Mouse (Mus musculus) brain, adult 2 months (tissue): ENCODE results near the gene Tbc1d21.

Experiments used
- DNase-seq: peaks from one replicate; pipeline ENCODE4 v3.0.0; 2011; ENCODE audit warnings: low read depth, low spot score

The Tbc1d21 gene

GRCm38 (mm10) chr9:58345963-58346362 lies 24.3 kb downstream of the Tbc1d21 start:
- DNase-seq = no peak

DNA sequence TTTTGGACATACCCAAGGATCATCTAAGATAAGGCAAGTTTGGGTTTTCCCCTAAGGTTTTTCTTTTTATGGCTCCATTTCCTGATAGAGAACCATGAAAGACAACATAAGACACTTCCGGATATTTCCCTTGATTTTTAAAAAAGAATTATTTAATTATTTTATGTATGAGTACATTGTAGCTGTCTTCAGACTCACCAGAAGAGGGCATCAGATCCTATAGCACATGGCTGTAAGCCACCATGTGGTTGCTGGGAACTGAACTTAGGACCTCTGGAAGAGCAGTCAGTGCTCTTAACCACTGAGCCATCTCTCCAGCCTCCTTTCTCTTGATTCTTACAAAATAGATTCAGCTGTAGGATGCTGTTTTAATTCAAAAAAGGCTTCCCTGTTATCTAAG lies 28.5 kb downstream of the Tbc1d21 start:
- no peak for DNase-seq

- DNase-seq = no peak
Observed at GRCm38 (mm10) chr9:58336650-58337281, 33.5 kb downstream of the Tbc1d21 start.

GRCm38 (mm10) chr9:58331276-58331675 lies 39.0 kb downstream of the Tbc1d21 start:
- DNase-seq = no peak

DNA sequence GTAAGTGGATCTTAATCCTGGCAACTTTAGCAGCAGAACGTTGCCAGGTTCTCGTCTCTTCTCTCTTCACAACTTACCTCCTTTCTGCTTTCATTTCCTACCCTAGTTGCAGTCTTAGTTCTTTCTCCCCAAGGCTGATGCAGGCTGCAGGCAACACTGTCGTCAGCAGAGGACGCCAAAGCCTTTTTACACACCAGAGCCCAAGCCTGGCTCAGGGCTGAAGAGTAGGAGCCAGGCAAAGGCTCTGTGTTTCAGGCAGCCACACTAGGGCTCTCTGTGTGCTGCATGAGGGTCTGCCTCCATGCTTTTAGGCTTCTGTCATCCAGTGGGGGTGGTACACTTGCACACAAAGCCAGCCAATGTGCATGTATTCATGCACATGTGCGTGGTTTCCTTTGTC lies 40.0 kb downstream of the Tbc1d21 start:
- DNase-seq = peak; percentile 90

DNA sequence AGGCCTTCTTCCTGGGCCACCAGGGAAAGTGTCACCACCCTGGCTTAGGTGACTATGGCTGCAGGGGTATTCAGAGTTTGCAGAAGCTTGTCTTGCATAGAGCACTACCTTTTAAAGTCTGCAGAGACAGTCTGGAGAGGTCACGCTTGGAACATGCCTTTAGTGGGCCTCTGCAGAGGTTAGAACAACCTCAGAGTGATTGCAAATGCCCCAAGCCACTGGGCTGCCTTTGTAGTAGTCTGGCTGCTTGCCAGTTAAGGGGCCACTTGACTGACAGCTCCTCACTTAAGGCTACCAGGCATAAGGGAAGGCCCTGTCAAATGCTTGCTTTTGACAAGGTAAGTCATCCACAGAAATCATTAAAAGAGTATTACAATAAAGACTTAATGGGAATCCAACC lies 42.9 kb downstream of the Tbc1d21 start:
- no peak for DNase-seq

GRCm38 (mm10) chr9:58326477-58327180 lies 43.6 kb downstream of the Tbc1d21 start:
- peak; percentile 70 for DNase-seq

DNA sequence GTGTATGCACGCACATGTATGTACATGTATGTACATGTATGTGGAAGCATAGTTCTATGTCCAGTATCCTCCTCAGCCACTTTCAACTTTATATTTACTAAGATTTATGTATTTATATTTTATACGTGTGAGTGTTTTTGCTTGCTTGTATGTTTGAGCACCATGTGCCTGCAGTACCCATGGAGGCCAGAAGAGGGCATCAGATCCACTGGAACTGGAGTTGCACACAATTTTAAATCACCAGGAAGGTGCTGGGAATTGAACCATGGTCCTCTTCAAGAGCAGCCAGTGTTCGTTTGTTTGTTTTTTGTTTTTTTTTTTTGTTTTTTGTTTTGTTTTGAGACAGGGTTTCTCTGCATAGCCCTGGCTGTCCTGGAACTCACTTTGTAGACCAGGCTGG lies 48.6 kb downstream of the Tbc1d21 start:
- DNase-seq = no peak

DNA sequence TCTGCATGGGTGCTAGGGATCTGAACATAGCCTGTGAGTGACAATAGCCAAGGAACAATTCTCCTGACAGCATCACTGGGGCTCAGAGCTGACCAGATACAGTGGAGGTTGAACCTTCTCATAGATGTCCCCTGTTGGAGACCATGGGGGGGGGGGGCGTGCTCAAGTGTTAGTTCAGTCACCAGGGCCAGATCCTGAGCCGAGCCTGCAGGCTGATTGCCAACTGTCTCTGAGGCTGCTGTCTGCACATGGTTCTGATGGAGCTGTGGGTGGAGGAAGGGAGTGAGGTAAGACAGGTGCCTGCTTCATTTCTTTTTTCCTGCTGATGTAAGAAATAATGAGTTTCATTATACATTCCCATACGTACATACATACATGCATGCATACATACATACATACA lies 51.9 kb downstream of the Tbc1d21 start:
- DNase-seq = no peak

DNA sequence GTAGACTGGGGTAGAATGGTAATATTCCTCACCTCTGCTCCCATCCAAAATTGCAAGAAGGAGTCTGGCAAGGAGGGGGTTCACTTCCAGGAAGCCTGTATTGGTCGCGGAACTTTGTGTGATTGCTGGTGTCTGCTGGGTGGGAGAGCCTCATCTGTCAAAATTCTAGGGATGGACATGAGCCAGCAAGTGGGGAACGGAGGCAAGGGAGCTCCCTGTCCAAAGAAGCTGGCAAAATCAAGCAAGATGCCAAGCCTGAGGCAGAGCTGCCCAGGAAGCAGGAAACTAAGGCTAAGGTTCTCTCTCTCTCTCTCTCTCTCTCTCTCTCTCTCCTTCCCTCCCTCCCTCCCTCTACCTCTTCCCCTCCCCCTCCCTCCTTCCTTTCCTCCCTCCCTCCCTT lies 52.9 kb downstream of the Tbc1d21 start:
- no peak for DNase-seq

DNA sequence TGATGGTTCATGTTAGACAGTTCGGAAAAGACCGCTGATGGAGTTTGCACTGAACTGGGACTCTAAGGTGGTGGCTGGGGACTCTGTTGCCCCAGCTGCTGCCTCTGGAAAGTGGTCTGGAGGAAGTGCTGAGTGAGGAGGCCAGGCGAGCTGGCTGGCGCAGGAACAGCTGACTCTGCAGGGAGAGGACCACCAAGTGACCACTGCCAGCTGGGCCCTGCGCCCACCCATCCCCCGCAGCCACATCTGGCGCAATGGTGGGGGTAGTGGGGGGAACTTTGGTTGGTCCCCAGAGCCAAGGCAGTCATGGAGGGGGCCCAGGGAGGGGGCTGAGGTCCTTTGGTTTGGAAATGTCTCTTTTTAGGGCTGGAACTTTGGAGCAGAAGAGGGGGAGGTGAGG lies 53.5 kb downstream of the Tbc1d21 start:
- no peak for DNase-seq

DNA sequence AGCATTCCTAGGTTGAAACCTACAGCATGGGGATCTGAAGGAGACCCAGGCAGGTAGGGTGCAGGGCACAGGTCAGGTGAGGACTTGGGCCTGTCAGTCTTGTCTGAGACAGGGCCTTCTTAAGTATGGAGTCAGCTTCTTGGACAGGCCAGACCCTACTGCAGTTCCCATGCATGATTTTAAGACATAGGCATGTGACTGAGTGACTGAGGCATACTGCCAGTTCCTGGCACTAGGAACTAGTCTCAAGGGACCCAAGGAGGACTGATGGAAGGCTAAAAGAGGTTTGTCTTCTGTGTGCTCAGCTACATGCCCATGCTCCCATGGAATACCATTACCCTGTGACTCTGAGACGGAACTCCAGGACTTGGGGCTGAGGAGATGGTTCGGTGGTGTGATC lies 54.4 kb downstream of the Tbc1d21 start:
- no peak for DNase-seq

DNA sequence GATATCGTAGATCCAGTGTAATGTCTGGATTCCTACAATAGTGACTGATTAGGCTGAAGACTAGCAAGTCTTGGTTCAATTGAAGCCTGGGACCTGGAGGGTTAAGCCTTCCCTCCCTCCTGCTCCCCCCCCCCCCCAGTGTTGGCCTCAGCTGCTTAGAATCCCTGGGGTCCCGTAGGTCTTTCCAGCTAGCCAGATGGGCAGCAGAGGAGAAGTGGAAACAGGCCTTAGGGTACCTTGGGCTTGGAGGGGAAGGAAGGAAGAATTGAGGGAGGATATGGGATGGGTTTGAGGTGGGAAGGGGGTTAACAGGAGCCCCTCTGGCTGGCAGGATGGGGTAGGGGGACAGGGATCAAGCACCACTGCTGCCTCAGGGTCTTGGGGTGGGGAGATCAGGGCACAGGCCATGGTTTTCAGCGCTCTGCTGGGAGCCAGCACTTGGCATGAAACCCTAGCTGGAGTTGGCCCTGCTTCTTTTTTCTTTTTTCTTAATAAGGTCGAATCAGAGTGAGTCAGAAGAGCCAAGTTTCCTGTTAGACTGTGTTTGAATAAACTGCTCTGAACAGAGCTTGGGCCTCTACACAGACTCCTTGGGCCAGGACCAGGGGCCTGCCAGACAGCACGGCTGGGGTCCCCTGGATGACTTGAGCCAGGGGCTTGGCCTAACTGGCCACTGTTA lies 55.4 kb downstream of the Tbc1d21 start:
- no peak for DNase-seq

DNA sequence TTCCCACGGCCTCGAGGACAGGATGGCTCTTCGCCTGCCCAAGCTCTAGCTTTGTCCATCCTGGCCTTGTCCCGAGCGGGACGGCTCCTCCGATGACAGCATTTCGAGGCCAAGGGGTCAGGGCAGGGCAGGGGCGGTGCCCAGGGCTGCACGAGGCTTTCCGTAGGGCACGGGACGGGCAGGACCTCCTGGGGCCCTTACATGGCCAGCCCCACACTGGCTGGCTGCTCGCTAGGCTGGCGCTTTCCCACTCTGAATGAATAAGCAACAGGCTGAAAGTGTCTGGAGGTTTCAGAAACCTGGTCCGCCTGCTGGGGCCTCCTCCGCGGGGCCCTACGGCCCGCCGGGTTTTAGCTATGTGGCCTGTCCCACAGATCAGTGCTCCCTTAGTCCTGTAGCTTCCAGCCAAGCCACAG lies 57.3 kb downstream of the Tbc1d21 start, which contains the start of gene Loxl1:
Gene Loxl1 (minus strand): TSS at position 243 of the 416 bp plus-strand sequence.
- no peak for DNase-seq

GRCm38 (mm10) chr9:58312196-58312943 lies 57.9 kb downstream of the Tbc1d21 start:
- no peak for DNase-seq

DNA sequence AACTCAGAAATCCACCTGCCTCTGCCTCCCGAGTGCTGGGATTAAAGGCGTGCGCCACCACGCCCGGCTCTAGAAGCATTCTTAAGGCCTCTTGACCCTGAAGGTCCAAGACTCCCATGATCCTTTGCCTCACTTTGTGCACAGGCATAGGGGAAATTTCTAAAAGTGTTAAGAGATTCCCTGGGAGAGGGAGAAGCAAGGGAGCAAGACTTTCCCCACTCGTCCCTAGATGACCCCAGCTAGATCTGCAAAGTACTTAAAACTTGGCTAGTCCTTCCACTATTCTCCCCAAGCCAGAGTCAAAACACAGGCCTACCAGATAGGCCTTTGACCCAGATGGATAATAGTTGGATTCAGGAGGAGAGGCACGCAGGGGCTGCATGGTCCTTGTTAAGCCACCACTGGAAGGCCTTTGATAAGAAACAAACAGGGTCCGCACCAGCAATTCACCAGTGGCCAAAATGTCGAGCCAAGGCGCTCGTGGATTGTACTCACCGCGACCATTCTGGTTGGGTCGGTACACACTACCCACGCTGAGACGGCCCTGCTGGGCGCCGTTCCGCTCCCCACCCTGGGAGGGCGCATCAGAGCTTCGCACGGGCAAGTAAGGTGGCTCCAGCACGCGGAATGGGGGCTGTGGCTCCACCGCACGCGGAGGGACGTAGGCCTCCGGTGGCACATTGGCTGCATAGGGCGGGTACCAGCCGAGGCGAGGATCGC lies 58.9 kb downstream of the Tbc1d21 start:
- no peak for DNase-seq

DNA sequence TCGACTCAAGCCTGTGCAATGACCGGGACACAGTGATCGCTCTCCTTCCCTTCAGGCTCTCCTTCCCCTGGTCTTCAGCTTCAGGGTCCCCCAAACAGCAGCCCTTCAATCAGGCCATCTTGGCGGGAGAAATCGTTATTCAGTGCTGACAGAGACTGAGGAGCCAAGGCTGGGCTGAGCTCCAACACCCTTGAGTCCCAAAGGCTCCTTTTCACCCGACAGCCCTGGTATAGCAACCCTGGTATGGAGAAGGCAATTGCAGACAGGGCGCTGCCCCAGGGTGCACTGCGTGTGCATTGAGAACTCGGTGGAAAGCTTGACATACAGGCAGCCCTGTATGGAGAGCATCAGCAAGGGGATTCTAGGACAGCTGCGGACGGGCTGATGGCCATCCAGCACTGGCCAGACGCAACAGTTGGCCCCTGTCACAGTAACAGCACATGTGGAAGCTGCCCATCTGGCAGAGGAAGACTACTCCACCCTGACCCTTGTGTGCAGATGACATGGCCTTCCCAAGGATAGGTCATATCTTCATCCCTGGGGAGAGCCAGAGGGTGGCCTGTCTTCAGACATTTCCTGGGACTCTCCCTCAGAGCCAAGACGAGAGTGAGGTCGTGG lies 60.1 kb downstream of the Tbc1d21 start:
- DNase-seq = no peak
